Mouse (Mus musculus): ENCODE results near the gene Cd274. TPM values are rescaled to one million over a fixed set of nuclear protein-coding genes. Genes with fewer than 3 reads are reported as not detected.

The Cd274 gene
- polyA plus RNA-seq (2015; fragmentation: Illumina TruSeq; extraction: RNeasy Lipid Tissue Mini Kit (QIAGEN cat#74804); ENCODE audit: insufficient read depth, low read depth, low replicate concordance), result 2.8 TPM

GRCm38 (mm10) chr19:29366969-29367622 is at the start of gene Cd274, which contains the start of gene Plgrkt:
TSS of gene Cd274 (plus strand) at chr19:29367455.
TSS of gene Plgrkt (minus strand) at chr19:29367390.

GRCm38 (mm10) chr19:29325053-29325851 is 42.0 kb upstream of the Cd274 start, which contains the start of gene Insl6:
TSS of gene Insl6 (minus strand) at chr19:29325356.

GRCm38 (mm10) chr19:29334068-29334745 is 33.0 kb upstream of the Cd274 start, which contains the start of gene Rln1:
TSS of gene Rln1 (minus strand) at chr19:29334670.

GRCm38 (mm10) chr19:29410619-29411018 is 43.4 kb downstream of the Cd274 start, which contains the start of gene Pdcd1lg2:
TSS of gene Pdcd1lg2 (plus strand) at chr19:29410919.

Other genes with a start within 250 kb of the Cd274 start
- 4.5 TPM for gene Jak2, start 115.6 kb upstream of the Cd274 start, polyA plus RNA-seq (2015; fragmentation: Illumina TruSeq; extraction: RNeasy Lipid Tissue Mini Kit (QIAGEN cat#74804); ENCODE audit: insufficient read depth, low read depth, low replicate concordance)
- not detected for gene Insl6, start 42.1 kb upstream of the Cd274 start, polyA plus RNA-seq (2015; fragmentation: Illumina TruSeq; extraction: RNeasy Lipid Tissue Mini Kit (QIAGEN cat#74804); ENCODE audit: insufficient read depth, low read depth, low replicate concordance)
- not detected for gene Rln1, start 32.8 kb upstream of the Cd274 start, polyA plus RNA-seq (2015; fragmentation: Illumina TruSeq; extraction: RNeasy Lipid Tissue Mini Kit (QIAGEN cat#74804); ENCODE audit: insufficient read depth, low read depth, low replicate concordance)
- gene Plgrkt, start 65 bp upstream of the Cd274 start, polyA plus RNA-seq (2015; fragmentation: Illumina TruSeq; extraction: RNeasy Lipid Tissue Mini Kit (QIAGEN cat#74804); ENCODE audit: insufficient read depth, low read depth, low replicate concordance), result 15.1 TPM
- gene Pdcd1lg2, start 43.5 kb downstream of the Cd274 start, polyA plus RNA-seq (2015; fragmentation: Illumina TruSeq; extraction: RNeasy Lipid Tissue Mini Kit (QIAGEN cat#74804); ENCODE audit: insufficient read depth, low read depth, low replicate concordance), result not detected
- gene Ric1, start 154.8 kb downstream of the Cd274 start, polyA plus RNA-seq (2015; fragmentation: Illumina TruSeq; extraction: RNeasy Lipid Tissue Mini Kit (QIAGEN cat#74804); ENCODE audit: insufficient read depth, low read depth, low replicate concordance), result 6.5 TPM

Data from pancreas, adult 10 weeks (tissue).